Mouse (Mus musculus) heart, embryonic 13.5 days (tissue): ENCODE data around the gene 1110017D15Rik. TPM values are rescaled to one million over a fixed set of nuclear protein-coding genes. Genes with fewer than 3 reads are reported as not detected.

Experiments
- ATAC-seq: fragments of 200-750 bp; cut with Nextera tagmentation; 2 replicates; pipeline ENCODE4 v1.8.0; 2017; ENCODE audit warnings: moderate TSS enrichment; ENCODE audit not compliant: insufficient number of reproducible peaks, low FRiP score, low TSS enrichment; ENCODE audit errors: extremely low read depth
- H3K27ac ChIP-seq: fragments of 300-500 bp; sonication (generic); replicated peaks from 2 replicates; pipeline ENCODE4 v1.5.1; 2015; ENCODE audit warnings: moderate library complexity, mild to moderate bottlenecking, inconsistent platforms
- H3K27me3 ChIP-seq: fragments of 300-500 bp; sonication (generic); replicated peaks from 2 replicates; pipeline ENCODE4 v1.6.1; 2015; ENCODE audit warnings: mild to moderate bottlenecking, inconsistent platforms
- H3K36me3 ChIP-seq: fragments of 300-500 bp; sonication (generic); 2 replicates; pipeline ENCODE4 v1.6.1; 2015; ENCODE audit warnings: mild to moderate bottlenecking, inconsistent platforms
- H3K4me1 ChIP-seq: fragments of 300-500 bp; sonication (generic); 2 replicates; pipeline ENCODE4 v1.6.1; 2015; ENCODE audit warnings: inconsistent platforms
- H3K4me2 ChIP-seq: fragments of 300-500 bp; sonication (generic); 2 replicates; pipeline ENCODE4 v1.6.1; 2015; ENCODE audit warnings: inconsistent platforms, mild to moderate bottlenecking, moderate library complexity
- H3K4me3 ChIP-seq: fragments of 300-500 bp; sonication (generic); 2 replicates; pipeline ENCODE4 v1.5.1; 2015; ENCODE audit warnings: moderate library complexity, mild to moderate bottlenecking, inconsistent platforms
- H3K9ac ChIP-seq: fragments of 300-500 bp; sonication (generic); 2 replicates; pipeline ENCODE4 v1.6.1; 2015; ENCODE audit warnings: inconsistent platforms, mild to moderate bottlenecking, moderate library complexity
- H3K9me3 ChIP-seq: fragments of 300-500 bp; sonication (generic); 2 replicates; pipeline ENCODE4 v1.6.1; 2016; ENCODE audit warnings: inconsistent platforms
- WGBS: fragments of 180-500 bp; shearing (Covaris S2); methylation state at CpG from one replicate; pipeline ENCODE4 v1.1.7; 2015; ENCODE audit warnings: mixed read lengths; 5-methylcytosine and 5-hydroxymethylcytosine counted together
- polyA plus RNA-seq: library from polyadenylated mRNA; unstranded; fragments of >200 nt; fragmentation: Nextera tagmentation; extraction: Ambion mirVana; gene quantifications from 2 replicates; pipeline ENCODE4 v1.2.1, GENCODE M21; 2015

1110017D15Rik gene
- polyA plus RNA-seq, 1 experiment from 2014 or later, result 0.44 TPM

GRCm38 (mm10) chr4:41499619-41500018, 17.5 kb downstream of the 1110017D15Rik start:
- Histone ChIP-seq H3K4me2 (no peak overlapping the region), H3K4me1 (peaks cover 31% of the 10 kb centered on the region)
- WGBS, result 59% methylated on average over 8 of the region's 8 CpGs

DNA sequence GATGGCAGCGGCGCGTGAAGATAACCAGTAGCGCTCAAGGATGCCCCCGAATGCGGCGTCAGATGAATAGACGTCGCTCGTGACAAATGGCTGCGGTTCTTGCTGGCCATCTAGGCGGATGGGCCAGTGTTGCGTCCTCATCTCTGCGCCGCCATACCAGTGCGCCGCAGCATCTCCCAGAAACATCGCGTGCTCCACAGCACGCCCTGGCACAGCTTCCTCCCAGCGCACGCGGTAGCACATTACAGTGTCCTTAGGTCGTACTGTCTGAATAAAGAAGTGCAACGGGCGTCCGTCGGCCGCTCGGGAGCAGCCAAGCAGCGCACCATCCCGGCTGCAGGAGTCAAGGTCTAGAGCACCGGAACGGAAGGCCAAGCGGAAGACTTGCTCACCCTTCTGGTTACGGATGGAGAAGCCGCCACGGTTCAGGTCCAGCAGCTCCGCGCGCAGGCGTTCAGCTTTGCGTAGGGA, 18.2 kb downstream of the 1110017D15Rik start:
- 4% methylated on average over 43 of the region's 43 CpGs for WGBS

More at GRCm38 (mm10) chr4:41499619-41500018, 17.5 kb downstream of the 1110017D15Rik start:
- Histone ChIP-seq H3K27me3 (peaks cover 81% of the 10 kb centered on the region), H3K9me3 (no peaks in the 10 kb centered on the region), H3K36me3 (no peaks in the 10 kb centered on the region), H3K27ac (no peak overlapping the region), H3K4me3 (no peak overlapping the region), H3K9ac (no peak overlapping the region)
- no peak for ATAC-seq

DNA sequence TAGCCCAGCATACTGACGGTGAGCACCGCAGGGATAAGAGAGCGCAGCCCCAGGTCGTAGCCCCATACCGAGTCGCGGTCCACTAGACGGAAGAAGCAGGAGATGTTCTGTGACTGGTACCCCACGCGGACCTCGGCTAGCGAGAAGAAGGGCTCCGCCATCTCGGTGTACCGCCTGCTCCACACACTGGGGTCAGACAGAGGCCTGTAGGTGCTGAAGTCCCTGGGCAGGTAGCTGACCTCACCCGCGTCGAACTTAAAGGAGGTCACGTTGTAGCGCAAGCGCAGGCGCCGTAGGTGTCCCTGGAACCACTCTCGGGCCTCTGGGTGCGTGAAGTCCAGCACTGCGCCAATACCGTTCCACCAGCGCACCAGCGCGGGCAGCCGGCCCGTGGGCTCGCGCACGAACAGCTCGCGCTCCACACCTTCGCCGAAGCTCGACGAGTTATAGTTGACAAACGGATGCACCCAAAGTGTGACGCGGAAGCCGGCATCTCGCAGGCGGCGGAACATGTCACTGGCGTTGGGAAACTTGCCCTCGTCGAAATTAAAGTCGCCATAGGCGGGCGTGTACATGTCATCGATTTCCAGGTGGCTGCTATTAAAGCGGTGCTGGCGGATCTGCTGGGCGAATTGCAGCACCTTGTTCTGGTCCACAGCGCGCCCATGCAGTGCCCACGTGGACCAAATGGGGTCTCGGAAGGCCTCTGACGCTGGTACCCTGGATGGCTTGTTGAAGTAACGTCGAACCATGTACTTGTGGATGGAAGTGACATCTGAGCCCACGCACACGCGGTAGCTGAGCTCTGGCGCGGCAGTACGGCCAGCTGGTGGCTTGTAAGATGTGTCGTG, 18.9 kb downstream of the 1110017D15Rik start:
- H3K36me3 ChIP-seq, result no peaks in the 10 kb centered on the region
- peaks cover 84% of the 10 kb centered on the region for H3K27me3 ChIP-seq
- H3K27ac ChIP-seq, result no peak overlapping the region
- H3K9ac ChIP-seq, result peak overlapping the region; percentile 41
- peak overlapping the region; percentile 71 for H3K4me2 ChIP-seq
- no peaks in the 10 kb centered on the region for H3K9me3 ChIP-seq
- WGBS, result 7% methylated on average over 72 of the region's 72 CpGs
- peak overlapping the region; percentile 47 for H3K4me3 ChIP-seq
- ATAC-seq, result no peak
- peaks cover 31% of the 10 kb centered on the region for H3K4me1 ChIP-seq

More for the DNA sequence above, 18.2 kb downstream of the 1110017D15Rik start:
- no peaks in the 10 kb centered on the region for H3K9me3 ChIP-seq
- H3K36me3 ChIP-seq, result no peaks in the 10 kb centered on the region
- no peak for ATAC-seq
- 0 out of 2 replicates have a peak overlapping the region, but pooled peaks have one; percentile 30 for H3K9ac ChIP-seq
- H3K27ac ChIP-seq, result no peak overlapping the region
- peak overlapping the region; percentile 47 for H3K4me3 ChIP-seq
- H3K4me1 ChIP-seq, result peaks cover 31% of the 10 kb centered on the region
- peak overlapping the region; percentile 71 for H3K4me2 ChIP-seq
- H3K27me3 ChIP-seq, result peaks cover 84% of the 10 kb centered on the region

DNA sequence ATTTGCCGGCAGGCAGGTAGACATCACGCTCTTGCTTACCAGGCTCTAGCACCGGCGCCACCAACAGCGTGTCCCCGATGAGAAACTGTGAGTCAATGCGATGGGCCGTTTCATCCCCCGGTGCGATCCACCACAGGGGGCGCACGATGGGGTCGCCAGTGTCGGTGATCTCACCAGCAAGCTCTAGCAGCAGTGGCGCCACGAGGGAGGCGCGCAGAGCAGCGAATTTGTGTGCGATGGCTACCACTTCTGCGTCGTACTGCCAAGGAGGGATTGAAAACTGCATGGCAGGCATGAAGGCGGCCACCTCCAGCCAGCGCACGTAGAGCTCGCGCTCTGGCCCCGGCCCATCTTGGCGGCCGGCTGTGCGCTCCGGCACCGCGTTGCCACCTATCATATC, 19.6 kb downstream of the 1110017D15Rik start:
- no peaks in the 10 kb centered on the region for H3K9me3 ChIP-seq
- H3K36me3 ChIP-seq, result no peaks in the 10 kb centered on the region
- peak overlapping the region; percentile 47 for H3K4me3 ChIP-seq
- H3K27ac ChIP-seq, result no peak overlapping the region
- peak overlapping the region; percentile 41 for H3K9ac ChIP-seq
- WGBS, result 3% methylated on average over 34 of the region's 34 CpGs
- peak overlapping the region; percentile 71 for H3K4me2 ChIP-seq
- H3K4me1 ChIP-seq, result peaks cover 30% of the 10 kb centered on the region
- peaks cover 82% of the 10 kb centered on the region for H3K27me3 ChIP-seq
- no peak for ATAC-seq

- Histone ChIP-seq H3K9me3 (no peaks in the 10 kb centered on the region), H3K27me3 (peaks cover 77% of the 10 kb centered on the region), H3K4me1 (peaks cover 24% of the 10 kb centered on the region), H3K9ac (no peak overlapping the region), H3K27ac (no peak overlapping the region), H3K4me2 (peak overlapping the region; percentile 71; the same call in 1 of the 2 replicates), H3K4me3 (no peak overlapping the region; the same call in 1 of the 2 replicates), H3K36me3 (no peaks in the 10 kb centered on the region)
- ATAC-seq, result no peak
- 49% methylated on average over 5 of the region's 5 CpGs for WGBS
Observed at GRCm38 (mm10) chr4:41497046-41497445, 20.1 kb downstream of the 1110017D15Rik start.

GRCm38 (mm10) chr4:41495850-41496249, 21.3 kb downstream of the 1110017D15Rik start:
- H3K9ac ChIP-seq, result no peak overlapping the region
- no peaks in the 10 kb centered on the region for H3K9me3 ChIP-seq
- H3K4me3 ChIP-seq, result no peak overlapping the region
- no peak overlapping the region for H3K4me2 ChIP-seq
- no peak for ATAC-seq
- H3K4me1 ChIP-seq, result peaks cover 23% of the 10 kb centered on the region
- no peak overlapping the region for H3K27ac ChIP-seq
- 83% methylated on average over 11 of the region's 11 CpGs for WGBS
- peaks cover 65% of the 10 kb centered on the region for H3K27me3 ChIP-seq
- no peaks in the 10 kb centered on the region for H3K36me3 ChIP-seq

GRCm38 (mm10) chr4:41495076-41495475, 22.1 kb downstream of the 1110017D15Rik start:
- Histone ChIP-seq H3K4me2 (no peak overlapping the region), H3K9ac (no peak overlapping the region), H3K27me3 (peaks cover 57% of the 10 kb centered on the region), H3K9me3 (no peaks in the 10 kb centered on the region), H3K36me3 (no peaks in the 10 kb centered on the region), H3K27ac (no peak overlapping the region), H3K4me1 (peaks cover 23% of the 10 kb centered on the region), H3K4me3 (no peak overlapping the region)
- WGBS, result 70% methylated on average over 4 of the region's 4 CpGs
- no peak for ATAC-seq

DNA sequence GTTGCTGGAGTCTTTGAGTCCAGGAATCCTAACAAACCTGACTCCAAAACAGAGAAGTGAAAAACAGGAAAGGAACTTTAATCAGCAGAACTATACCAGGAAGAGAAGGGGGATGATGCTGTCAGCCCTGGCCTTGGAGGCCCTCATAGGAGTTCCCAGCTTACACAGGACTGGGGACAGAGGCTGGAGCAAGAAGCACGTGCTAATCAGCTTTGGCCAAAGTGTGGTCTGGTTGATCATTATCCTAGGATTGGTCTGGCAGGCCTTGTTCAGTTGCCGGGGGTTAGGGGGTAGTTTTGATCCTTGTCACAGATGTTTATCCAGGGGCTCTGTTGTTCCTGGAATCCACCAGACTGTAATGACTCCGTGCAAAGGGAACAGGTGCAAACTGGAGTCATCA, 22.8 kb downstream of the 1110017D15Rik start:
- Histone ChIP-seq H3K27ac (no peak overlapping the region), H3K4me2 (no peak overlapping the region), H3K36me3 (no peaks in the 10 kb centered on the region), H3K27me3 (peaks cover 50% of the 10 kb centered on the region), H3K4me1 (peaks cover 23% of the 10 kb centered on the region), H3K4me3 (no peak overlapping the region), H3K9ac (no peak overlapping the region), H3K9me3 (no peaks in the 10 kb centered on the region)
- no peak for ATAC-seq
- 42% methylated on average over 3 of the region's 3 CpGs for WGBS

DNA sequence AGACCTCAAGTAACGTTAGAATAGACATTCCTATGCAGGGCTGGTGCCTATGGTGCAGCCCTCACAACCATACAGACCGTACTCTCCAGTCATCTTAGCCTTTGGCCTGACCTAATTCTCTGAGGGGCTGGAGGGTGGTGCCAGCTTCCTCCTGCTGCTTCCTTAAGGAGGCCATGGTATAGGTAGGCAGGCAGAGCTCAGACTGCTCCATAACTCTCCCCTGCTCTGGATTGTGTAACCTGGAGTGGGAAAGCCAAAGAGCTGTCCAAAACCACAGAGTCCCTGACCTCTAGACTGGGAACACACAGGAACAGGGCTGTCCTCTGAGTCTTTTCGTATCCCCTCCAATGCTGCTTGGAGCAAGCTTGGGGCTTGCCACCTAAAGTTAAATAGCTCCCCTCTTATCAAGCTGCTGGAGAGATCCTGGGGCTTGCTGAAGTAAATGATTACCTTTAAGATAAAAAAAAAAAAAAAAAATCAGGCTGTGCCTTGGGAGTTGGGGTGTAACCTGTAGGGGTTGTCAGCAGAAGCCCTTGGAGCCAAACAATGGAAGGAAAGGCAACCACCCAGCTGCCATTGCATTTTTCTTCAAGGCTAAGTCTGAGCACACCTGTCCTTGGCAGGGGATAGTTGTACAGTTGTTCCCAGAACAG, 23.5 kb downstream of the 1110017D15Rik start:
- 70% methylated on average over 3 of the region's 3 CpGs for WGBS
- no peaks in the 10 kb centered on the region for H3K9me3 ChIP-seq
- H3K4me3 ChIP-seq, result no peak overlapping the region
- no peak overlapping the region for H3K27ac ChIP-seq
- H3K4me2 ChIP-seq, result no peak overlapping the region
- peaks cover 16% of the 10 kb centered on the region for H3K4me1 ChIP-seq
- no peak overlapping the region for H3K9ac ChIP-seq
- peaks cover 47% of the 10 kb centered on the region for H3K27me3 ChIP-seq
- H3K36me3 ChIP-seq, result no peaks in the 10 kb centered on the region
- ATAC-seq, result no peak

- H3K4me3 ChIP-seq, result no peak overlapping the region
- no peak for ATAC-seq
- no peaks in the 10 kb centered on the region for H3K9me3 ChIP-seq
- H3K27me3 ChIP-seq, result peaks cover 42% of the 10 kb centered on the region
- peaks cover 9% of the 10 kb centered on the region for H3K4me1 ChIP-seq
- no peaks in the 10 kb centered on the region for H3K36me3 ChIP-seq
- no peak overlapping the region for H3K9ac ChIP-seq
- H3K4me2 ChIP-seq, result no peak overlapping the region
- H3K27ac ChIP-seq, result no peak overlapping the region
- WGBS, result 69% methylated on average over 7 of the region's 7 CpGs
Observed at GRCm38 (mm10) chr4:41492951-41493350, 24.2 kb downstream of the 1110017D15Rik start.

DNA sequence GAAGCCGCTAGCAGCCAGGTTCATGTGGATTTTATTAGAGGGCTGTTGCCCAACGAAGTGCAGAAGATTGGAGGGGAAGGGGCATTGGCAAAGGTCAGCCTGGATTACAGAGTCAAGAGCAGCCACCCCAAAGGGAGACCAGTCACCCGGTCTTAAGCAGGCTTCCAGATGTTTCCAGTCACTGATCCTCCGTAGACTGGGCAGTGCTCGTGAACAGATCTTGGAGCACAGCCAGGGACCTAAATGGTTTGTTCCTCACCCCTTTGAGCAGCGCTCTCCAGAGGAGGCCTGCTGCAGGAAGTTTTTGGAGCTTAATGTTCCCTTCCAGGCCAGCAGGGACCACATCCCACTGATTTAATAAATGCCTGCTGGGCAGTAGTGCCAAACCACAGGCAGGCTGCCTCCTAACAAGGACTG, 35.5 kb downstream of the 1110017D15Rik start:
- Histone ChIP-seq H3K9ac (no peak overlapping the region), H3K9me3 (peaks cover 6% of the 10 kb centered on the region), H3K27me3 (no peaks in the 10 kb centered on the region), H3K4me3 (no peak overlapping the region), H3K4me2 (no peak overlapping the region), H3K27ac (peak overlapping the region; percentile 22; the same call in 1 of the 2 replicates), H3K4me1 (peaks cover 16% of the 10 kb centered on the region), H3K36me3 (peaks cover 25% of the 10 kb centered on the region)
- no peak for ATAC-seq
- 38% methylated on average over 6 of the region's 6 CpGs for WGBS
